Mouse (Mus musculus) CH12.LX (cell line): ENCODE results near the gene Rad23a. TPM values are rescaled to one million over a fixed set of nuclear protein-coding genes. Genes with fewer than 3 reads are reported as not detected.

ENCODE experiments used
- DNase-seq: peaks from one replicate; pipeline ENCODE4 v3.0.0-alpha.2; 2013; ENCODE audit errors: extremely low read depth
- H3K27ac ChIP-seq: 2 replicates; pipeline ENCODE4 v1.5.1; 2012; ENCODE audit warnings: low read depth, mild to moderate bottlenecking, control low read depth, moderate library complexity; ENCODE audit not compliant: insufficient read depth
- H3K27me3 ChIP-seq: replicated peaks from 2 replicates; pipeline ENCODE3; 2012; ENCODE audit warnings: inconsistent platforms
- H3K36me3 ChIP-seq, 2 experiments: replicated peaks in 1 of 2; 2 replicates each; pipeline versions ENCODE3 to v1.6.1; 2012; ENCODE audit warnings: inconsistent platforms in 1 of 2, low read length in 1 of 2, mild to moderate bottlenecking in 1 of 2, mixed read lengths in 1 of 2, moderate library complexity in 1 of 2; ENCODE audit not compliant: control insufficient read depth in 1 of 2, insufficient read depth in 1 of 2
- H3K4me1 ChIP-seq, 2 experiments: 2 replicates each; pipeline ENCODE4 v1.6.1; 2012; ENCODE audit warnings: inconsistent platforms in 1 of 2, moderate library complexity in 1 of 2; ENCODE audit not compliant: insufficient read depth in 2 of 2, control insufficient read depth in 1 of 2
- H3K4me2 ChIP-seq: 2 replicates; pipeline ENCODE4 v1.6.1; 2012; ENCODE audit warnings: low read depth, mild to moderate bottlenecking, control low read depth; ENCODE audit not compliant: poor library complexity, insufficient read depth, severe bottlenecking
- H3K4me3 ChIP-seq, 3 experiments: fragments of 150-350 bp in 1 of 3; sonication (generic) in 1 of 3; replicated peaks in 1 of 3; 2 replicates each; pipeline versions ENCODE3 to v1.5.1; 2011 to 2012; ENCODE audit warnings: low read depth in 2 of 3, low read length in 2 of 3, mild to moderate bottlenecking in 2 of 3, moderate library complexity in 2 of 3, control low read depth in 1 of 3, improper control_type of control experiment in 1 of 3, inconsistent platforms in 1 of 3, mixed read lengths in 1 of 3; ENCODE audit not compliant: poor library complexity in 1 of 3
- H3K79me2 ChIP-seq: replicated peaks from 2 replicates; pipeline ENCODE4 v1.6.1; 2012; ENCODE audit warnings: mild to moderate bottlenecking, moderate library complexity; ENCODE audit not compliant: control insufficient read depth, poor library complexity, insufficient read depth, severe bottlenecking; ENCODE audit errors: extremely low read depth
- H3K9ac ChIP-seq: 2 replicates; pipeline ENCODE4 v1.6.1; 2012; ENCODE audit warnings: low read depth, mild to moderate bottlenecking, control low read depth, moderate library complexity; ENCODE audit not compliant: insufficient read depth
- H3K9me3 ChIP-seq: replicated peaks from 2 replicates; pipeline ENCODE3; 2012; ENCODE audit warnings: low read length, inconsistent platforms, mixed read lengths
- BHLHE40 ChIP-seq: IDR thresholded peaks from 2 replicates; pipeline ENCODE4 v1.6.1; 2011; ENCODE audit warnings: mild to moderate bottlenecking, low read depth, low read length, improper control_type of control experiment
- CHD1 ChIP-seq: IDR thresholded peaks from 2 replicates; pipeline ENCODE4 v1.6.1; 2012; ENCODE audit warnings: low read depth, low read length, improper control_type of control experiment, inconsistent platforms
- ELF1 ChIP-seq: IDR thresholded peaks from 2 replicates; pipeline ENCODE4 v1.6.1; 2014; ENCODE audit warnings: low read depth, mild to moderate bottlenecking, inconsistent platforms, low read length, improper control_type of control experiment
- GABPA ChIP-seq: IDR thresholded peaks from 2 replicates; pipeline ENCODE4 v1.6.1; 2012; ENCODE audit warnings: low read depth, low read length, improper control_type of control experiment, inconsistent platforms; ENCODE audit not compliant: insufficient replicate concordance
- JUN ChIP-seq: IDR thresholded peaks from 2 replicates; pipeline ENCODE4 v1.6.1; 2011; ENCODE audit warnings: low read depth, mild to moderate bottlenecking, low read length, improper control_type of control experiment, moderate library complexity; ENCODE audit not compliant: insufficient read depth
- JUND ChIP-seq: conservative IDR thresholded peaks from 2 replicates; pipeline ENCODE4 v1.6.1; 2011; ENCODE audit warnings: low read depth, low read length, improper control_type of control experiment
- MAFK ChIP-seq: IDR thresholded peaks from 2 replicates; pipeline ENCODE4 v1.6.1; 2011; ENCODE audit warnings: low read length, improper control_type of control experiment; ENCODE audit not compliant: insufficient replicate concordance
- MAX ChIP-seq: IDR thresholded peaks from 2 replicates; pipeline ENCODE4 v1.6.1; 2011; ENCODE audit warnings: low read length, improper control_type of control experiment
- MYC ChIP-seq: IDR thresholded peaks from 2 replicates; pipeline ENCODE4 v1.6.1; 2011; ENCODE audit warnings: low read depth, mild to moderate bottlenecking, improper control_type of control experiment, low read length
- POLR2A ChIP-seq: IDR thresholded peaks from 2 replicates; pipeline ENCODE4 v1.6.1; 2011; ENCODE audit warnings: low read depth, mild to moderate bottlenecking, improper control_type of control experiment, low read length
- TBP ChIP-seq: conservative IDR thresholded peaks from 2 replicates; pipeline ENCODE4 v1.6.1; 2011; ENCODE audit warnings: low read depth, low read length, improper control_type of control experiment
- USF2 ChIP-seq: conservative IDR thresholded peaks from 2 replicates; pipeline ENCODE4 v1.6.1; 2011; ENCODE audit warnings: low read depth, low read length, improper control_type of control experiment
- ZMIZ1 ChIP-seq: IDR thresholded peaks from 2 replicates; pipeline ENCODE4 v1.6.1; 2012; ENCODE audit warnings: low read depth, mild to moderate bottlenecking, inconsistent platforms, low read length, improper control_type of control experiment
- dilution Hi-C: fragments of 300-500 bp; cut with MboI; formaldehyde crosslinking; loops from 2 replicates; pipeline ENCODE4 v1.14.3; 2020; ENCODE audit warnings: low sequenced_read_pairs; ENCODE audit not compliant: extremely low pct_unique_long_range_greater_than_20kb, extremely low pct_ligation_motif_present
- in situ Hi-C: fragments of 300-500 bp; cut with MboI; formaldehyde crosslinking; loops from 3 replicates; pipeline ENCODE4 v1.14.3; 2019; ENCODE audit warnings: low sequenced_read_pairs, low pct_ligation_motif_present, low pct_unique_long_range_greater_than_20kb, mixed read lengths
- polyA plus RNA-seq: library from polyadenylated mRNA; unstranded; fragments of >175 nt; gene quantifications from 2 replicates; pipeline ENCODE4 v1.2.1, GENCODE M21; 2012; ENCODE audit warnings: low read depth; ENCODE audit not compliant: insufficient read length
- total RNA-seq, 2 experiments: library from RNA; depleted of rRNA; stranded (reverse); fragments of 300-350 nt in 1 of 2; fragments of >200 nt in 1 of 2; gene quantifications; 2 replicates each; pipeline ENCODE4 v1.2.3; 2012 to 2014

Rad23a gene
- total and polyA plus RNA-seq, 3 experiments = 66.5 to 135 (median 115) TPM

- dilution Hi-C loops (no loop called here), in situ Hi-C loops (loop anchor here (5.0 kb wide), 1 partner anchor 69 kb away; no protein-coding TSS in a partner anchor)
- Histone ChIP-seq H3K4me2 (no peak overlapping the region), H3K79me2 (no peaks in the 10 kb centered on the region), H3K36me3 (no peaks in the 10 kb centered on the region), H3K27me3 (peaks cover 69% of the 10 kb centered on the region), H3K4me3 (no peak overlapping the region), H3K9ac (no peak overlapping the region), H3K4me1 (peaks cover 0 to 3% of the 10 kb centered on the region in 2 experiments; a peak in 2 of 4 replicates), H3K27ac (no peak overlapping the region), H3K9me3 (peaks cover 9% of the 10 kb centered on the region)
- no peak for DNase-seq
- TF ChIP-seq POLR2A (no peak), TBP (no peak), MAFK (no peak), MYC (no peak), CHD1 (no peak), USF2 (no peak), GABPA (no peak), ELF1 (no peak), ZMIZ1 (no peak), JUN (no peak)
Measured at GRCm38 (mm10) chr8:84806031-84806430, 34.4 kb downstream of the Rad23a start.

DNA sequence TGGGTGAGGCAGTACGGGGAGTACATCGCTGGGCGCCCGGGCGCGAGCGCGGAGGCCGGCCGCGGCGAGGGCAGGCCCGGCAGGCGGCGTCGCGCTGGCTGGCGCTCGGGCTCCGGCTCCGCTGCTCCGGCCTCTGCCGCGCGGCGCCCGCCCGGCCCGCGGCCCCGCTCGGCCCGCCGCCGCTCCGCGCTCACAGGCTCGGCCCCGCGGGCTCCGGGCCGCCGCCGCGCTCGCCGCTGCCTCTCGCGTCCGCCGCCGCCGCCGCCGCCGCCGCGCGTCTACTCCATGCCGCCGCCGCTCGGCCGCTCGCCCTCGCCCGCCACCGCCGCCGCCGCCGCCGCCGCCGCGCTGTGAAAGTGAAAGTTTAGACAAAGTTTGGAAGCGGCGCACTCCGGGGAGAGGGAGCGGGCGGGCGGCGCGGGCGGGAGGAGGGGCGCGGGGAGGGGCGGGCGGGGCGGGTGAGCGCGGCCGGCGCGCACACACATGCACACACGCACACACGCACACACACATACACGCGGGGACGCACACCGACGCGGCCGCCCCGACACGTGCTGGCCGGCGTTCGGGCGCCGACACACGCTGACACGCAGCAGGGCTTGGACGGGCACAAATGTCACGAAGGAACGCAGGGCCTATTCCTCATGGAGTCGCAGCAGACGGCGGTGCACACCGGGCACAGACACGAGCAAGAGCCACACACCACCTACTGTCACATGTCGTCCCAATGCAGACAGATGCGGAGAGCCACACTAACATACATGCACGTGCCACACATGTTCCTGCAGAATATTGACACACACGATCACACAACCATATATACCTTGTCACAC, 40.2 kb downstream of the Rad23a start, which contains the start of gene Nfix:
Gene Nfix (minus strand): TSS at position 346 of the 833 bp plus-strand sequence.
- Histone ChIP-seq H3K9me3 (peaks cover 7% of the 10 kb centered on the region), H3K9ac (peak within 1 kb of the TSS; percentile 16; the same call in 1 of the 2 replicates), H3K4me2 (peak within 1 kb of the TSS; percentile 84), H3K79me2 (no peaks in the 10 kb centered on the region), H3K27ac (no peak within 1 kb of the TSS), H3K4me3 (peak within 1 kb of the TSS; percentile 16 to 81 (median 50)), H3K27me3 (peaks cover 82% of the 10 kb centered on the region), H3K4me1 (peaks cover 3 to 4% of the 10 kb centered on the region in 2 experiments), H3K36me3 (no peaks in the 10 kb centered on the region)
- in situ Hi-C loops (no loop called here), dilution Hi-C loops (no loop called here)
- no peak for DNase-seq
- TF ChIP-seq MAX (peak; percentile 64; the same call in 1 of the 2 replicates), MYC (peak; percentile 67), JUND (no peak), BHLHE40 (peak; percentile 86)
